Mouse (Mus musculus) heart, adult 18-20 months (tissue): Measurements from ENCODE around the gene Cideb. TPM values are rescaled to one million over a fixed set of nuclear protein-coding genes. Genes with fewer than 3 reads are reported as not detected.

Source experiments
- DNase-seq, 2 experiments: peaks; one replicate each; pipeline ENCODE4 v3.0.0; 2021 to 2022; ENCODE audit warnings: mixed read lengths in 1 of 2
- long read RNA-seq, 2 experiments: library from polyadenylated mRNA; stranded (forward); transcript quantifications; one replicate each; pipeline ENCODE4 v2.0.0; 2021
- total RNA-seq, 2 experiments: library from RNA; stranded (reverse); gene quantifications; 2 replicates each; pipeline ENCODE4 v1.2.3; 2021

Gene Cideb
- total RNA-seq, result 1 to 10 TPM; 2.0 TPM
- long read RNA-seq, experiment 1, result 0 reads
- long read RNA-seq, experiment 2, result 0 reads

- peak; percentile 49 to 68 for DNase-seq
Observed at GRCm38 (mm10) chr14:55758363-55758784, at the start of gene Cideb. Gene Cideb, minus strand, starts transcription at chr14:55758458.

GRCm38 (mm10) chr14:55795380-55796163 is 37.3 kb upstream of the Cideb start:
- peak; percentile 50 to 74 for DNase-seq

- peak; percentile 32 to 42 for DNase-seq
Observed at GRCm38 (mm10) chr14:55793946-55794345, 35.7 kb upstream of the Cideb start.

- DNase-seq, result no peak
Observed at GRCm38 (mm10) chr14:55793461-55793860, 35.2 kb upstream of the Cideb start.

- peak; percentile 73 to 82 for DNase-seq
Observed at GRCm38 (mm10) chr14:55788256-55789050, 30.2 kb upstream of the Cideb start, which contains the start of gene Ripk3. Gene Ripk3, minus strand, starts transcription at chr14:55788865.

GRCm38 (mm10) chr14:55787731-55788130 is 29.5 kb upstream of the Cideb start:
- peak in 1 of 2 experiments; percentile 1 for DNase-seq

GRCm38 (mm10) chr14:55785195-55785594 is 26.9 kb upstream of the Cideb start:
- DNase-seq, result peak; percentile 2 to 14

- DNase-seq, result peak; percentile 59 to 68
Observed at GRCm38 (mm10) chr14:55783958-55784235, 25.6 kb upstream of the Cideb start, which contains the start of gene Adcy4. Gene Adcy4, minus strand, starts transcription at chr14:55784095.

GRCm38 (mm10) chr14:55783171-55783957 is 25.1 kb upstream of the Cideb start:
- peak; percentile 79 to 87 for DNase-seq

- DNase-seq, result peak in 1 of 2 experiments; percentile 3
Observed at GRCm38 (mm10) chr14:55782361-55782960, 24.2 kb upstream of the Cideb start.

- DNase-seq, result peak; percentile 79 to 82
Observed at GRCm38 (mm10) chr14:55781310-55781709, 23.1 kb upstream of the Cideb start.

- no peak for DNase-seq
Observed at GRCm38 (mm10) chr14:55780736-55781135, 22.5 kb upstream of the Cideb start.

GRCm38 (mm10) chr14:55779656-55780055 is 21.4 kb upstream of the Cideb start:
- no peak for DNase-seq

GRCm38 (mm10) chr14:55778686-55779085 is 20.4 kb upstream of the Cideb start:
- no peak for DNase-seq

GRCm38 (mm10) chr14:55777806-55778205 is 19.5 kb upstream of the Cideb start:
- DNase-seq, result no peak

GRCm38 (mm10) chr14:55777176-55777575 is 18.9 kb upstream of the Cideb start:
- no peak for DNase-seq

GRCm38 (mm10) chr14:55776711-55777110 is 18.5 kb upstream of the Cideb start:
- no peak for DNase-seq

- no peak for DNase-seq
Observed at GRCm38 (mm10) chr14:55769087-55769703, 10.9 kb upstream of the Cideb start.

GRCm38 (mm10) chr14:55768555-55768954 is 10.3 kb upstream of the Cideb start:
- no peak for DNase-seq

GRCm38 (mm10) chr14:55767519-55768414 is 9.5 kb upstream of the Cideb start:
- peak; percentile 53 to 64 for DNase-seq
